ENCODE assay signal across 7 mouse cellular contexts in genomic region chr11:33513376-33513991, GRCm38 (mm10). TPM values are rescaled to one million over a fixed set of nuclear protein-coding genes. Genes with fewer than 3 reads are reported as not detected.
DNase-seq lines count a peak whose midpoint lies in the region; ATAC-seq lines count a peak whose summit lies in the region.

Gene Ranbp17, minus strand, starts transcription at chr11:33513746.

- intact Hi-C loops in left cerebral cortex, postnatal 25 days (cut with DNase I): no loop called here

- DNase-seq in adrenal gland, postnatal 14 days: peak; percentile 77
- DNase-seq in cerebellum, postnatal 10 days: peak; percentile 77 to 83
- DNase-seq in induced T-regulatory cell, adult 2 months (ENCODE audit: low read depth): peak; percentile 33
- DNase-seq in left cerebral cortex, postnatal 25 days (ENCODE audit: low spot score in 2 of 2): peak; percentile 15 to 18
- DNase-seq in right cerebral cortex, postnatal 4 days: peak; percentile 53

- ATAC-seq in frontal cortex, adult (ENCODE audit: low TSS enrichment): peak; percentile 84
- ATAC-seq in megakaryocyte-erythroid progenitor cell, adult 5-6 weeks (replicated peaks; ENCODE audit: low FRiP score, low TSS enrichment, poor library complexity, severe bottlenecking): peak; percentile 73

RNA-seq across cellular contexts. Expression of gene Ranbp17, which starts in this region (rescaled TPM):
- total RNA-seq in adrenal gland, postnatal 14 days (2021): 3.3 and 3.9 TPM in 2 replicates
- total RNA-seq in left cerebral cortex, postnatal 25 days (2021): 1 to 10 TPM; 6.0 to 8.0 TPM
- total RNA-seq in megakaryocyte-erythroid progenitor cell, adult 5-6 weeks (2014; fragmentation: Nextera tagmentation): 8.6 and 9.7 TPM in 2 replicates
- total RNA-seq in megakaryocyte-erythroid progenitor cell, adult 5-6 weeks (2017): 5.9 and 6.6 TPM in 2 replicates

Comparison
In these comparisons a context has a peak if more than half of its experiments do, and no peak if none do; other contexts are left out.
1. Peak in every context shown above with its lines: DNase-seq and ATAC-seq.
2. DNase-seq: peak in every context shown above with its lines; median percentile 80 in cerebellum, postnatal 10 days; 77 in adrenal gland, postnatal 14 days; 53 in right cerebral cortex, postnatal 4 days; 33 in induced T-regulatory cell, adult 2 months; 16 in left cerebral cortex, postnatal 25 days.